Mouse (Mus musculus): ENCODE measurements at regions not wholly inside any gene's neighbourhood (a gene's known extent, or its start where the extent isn't known, plus 50 kb on each side); places are given as distances from the start of the nearest gene placed in this dataset.

GRCm38 (mm10) chr6:65224723-65225122, 80.0 kb upstream of the Hpgds start:
- no peaks in the 10 kb centered on the region for H3K9me3 ChIP-seq
- H3K27me3 ChIP-seq (replicated peaks) = no peaks in the 10 kb centered on the region
- no peaks in the 10 kb centered on the region for H3K4me1 ChIP-seq
- H3K4me3 ChIP-seq = no peak overlapping the region
- ATAC-seq (ENCODE audit: low FRiP score, low read depth) = no peak
- no peaks in the 10 kb centered on the region for H3K36me3 ChIP-seq
- no peak overlapping the region for H3K27ac ChIP-seq
- 70% methylated on average over 4 of the region's 4 CpGs for WGBS
- no peak overlapping the region for H3K9ac ChIP-seq
- H3K4me2 ChIP-seq (replicated peaks) = no peak overlapping the region

- 78% methylated on average over 1 of the region's 1 CpGs for WGBS
- H3K4me3 ChIP-seq = no peak overlapping the region
Measured at GRCm38 (mm10) chr6:65262572-65262971, 117.9 kb upstream of the Hpgds start.

GRCm38 (mm10) chr6:65270723-65271122, 110.2 kb upstream of the C130060K24Rik start:
- Histone ChIP-seq H3K27me3 (replicated peaks) (no peaks in the 10 kb centered on the region), H3K4me1 (no peaks in the 10 kb centered on the region), H3K4me2 (replicated peaks) (no peak overlapping the region), H3K4me3 (no peak overlapping the region), H3K27ac (no peak overlapping the region), H3K9me3 (no peaks in the 10 kb centered on the region), H3K36me3 (no peaks in the 10 kb centered on the region), H3K9ac (no peak overlapping the region)
- no peak for ATAC-seq (ENCODE audit: low FRiP score, low read depth)
- WGBS = 73% methylated on average over 1 of the region's 1 CpGs

More at GRCm38 (mm10) chr6:65262572-65262971, 117.9 kb upstream of the Hpgds start:
- no peaks in the 10 kb centered on the region for H3K4me1 ChIP-seq
- no peak overlapping the region for H3K9ac ChIP-seq
- H3K36me3 ChIP-seq = no peaks in the 10 kb centered on the region
- H3K4me2 ChIP-seq (replicated peaks) = no peak overlapping the region
- H3K27me3 ChIP-seq (replicated peaks) = no peaks in the 10 kb centered on the region
- no peak for ATAC-seq (ENCODE audit: low FRiP score, low read depth)
- no peaks in the 10 kb centered on the region for H3K9me3 ChIP-seq
- no peak overlapping the region for H3K27ac ChIP-seq

- Histone ChIP-seq H3K9me3 (0 out of 2 replicates have a peak, but pooled peaks cover 6% of the 10 kb centered on the region), H3K9ac (no peak overlapping the region), H3K4me3 (no peak overlapping the region), H3K36me3 (no peaks in the 10 kb centered on the region), H3K27ac (no peak overlapping the region), H3K4me1 (no peaks in the 10 kb centered on the region), H3K4me2 (replicated peaks) (no peak overlapping the region), H3K27me3 (replicated peaks) (no peaks in the 10 kb centered on the region)
- 20% methylated on average over 1 of the region's 1 CpGs for WGBS
- no peak for ATAC-seq (ENCODE audit: low FRiP score, low read depth)
Measured at GRCm38 (mm10) chr6:65310176-65310575, 70.7 kb upstream of the C130060K24Rik start.

GRCm38 (mm10) chr6:65310840-65311620, 69.9 kb upstream of the C130060K24Rik start:
- peak; percentile 79 for ATAC-seq (ENCODE audit: low FRiP score, low read depth)
- no peaks in the 10 kb centered on the region for H3K4me1 ChIP-seq
- H3K36me3 ChIP-seq = no peaks in the 10 kb centered on the region
- H3K4me3 ChIP-seq = no peak overlapping the region
- no peaks in the 10 kb centered on the region for H3K27me3 ChIP-seq (replicated peaks)
- H3K4me2 ChIP-seq (replicated peaks) = peak overlapping the region; percentile 22; the same call in 1 of the 2 replicates
- peak overlapping the region; percentile 50; the same call in 1 of the 2 replicates for H3K27ac ChIP-seq
- 0 out of 2 replicates have a peak, but pooled peaks cover 6% of the 10 kb centered on the region for H3K9me3 ChIP-seq
- WGBS = 29% methylated on average over 11 of the region's 11 CpGs
- no peak overlapping the region for H3K9ac ChIP-seq

GRCm38 (mm10) chr6:65311778-65312177, 69.1 kb upstream of the C130060K24Rik start:
- Histone ChIP-seq H3K9ac (no peak overlapping the region), H3K4me2 (replicated peaks) (no peak overlapping the region), H3K9me3 (0 out of 2 replicates have a peak, but pooled peaks cover 6% of the 10 kb centered on the region), H3K4me1 (no peaks in the 10 kb centered on the region), H3K27ac (no peak overlapping the region), H3K36me3 (no peaks in the 10 kb centered on the region), H3K27me3 (replicated peaks) (no peaks in the 10 kb centered on the region), H3K4me3 (no peak overlapping the region)
- no peak for ATAC-seq (ENCODE audit: low FRiP score, low read depth)
